Mouse (Mus musculus) brain, embryonic 14.5 days (tissue): ENCODE measurements around the gene Klk1b5.

Source experiments
- CTCF ChIP-seq: fragments of 200-500 bp; IDR thresholded peaks from 2 replicates; pipeline ENCODE4 v1.5.1; 2012; ENCODE audit warnings: inconsistent platforms, mild to moderate bottlenecking, moderate library complexity, borderline replicate concordance; ENCODE audit not compliant: insufficient read depth, insufficient read length; ENCODE audit errors: extremely low read depth
- POLR2A ChIP-seq: fragments of 200-500 bp; IDR thresholded peaks from 2 replicates; pipeline ENCODE4 v1.6.1; 2012; ENCODE audit warnings: mild to moderate bottlenecking, inconsistent platforms, borderline replicate concordance; ENCODE audit not compliant: poor library complexity, insufficient read depth, insufficient read length, severe bottlenecking; ENCODE audit errors: extremely low read depth

- TF ChIP-seq CTCF, result no peak
- no peak for TF ChIP-seq POLR2A
These were observed 41.5 kb downstream of the Klk1b5 start, which contains the start of gene Acp4 for GRCm38 (mm10) chr7:44257278-44257677.
